Mouse (Mus musculus): ENCODE measurements at regions not wholly inside any gene's neighbourhood (a gene's known extent, or its start where the extent isn't known, plus 50 kb on each side); places are given as distances from the start of the nearest gene placed in this dataset.

GRCm38 (mm10) chr5:55014952-55015351, 1016.7 kb downstream of the Stim2 start:
- DNase-seq: no peak

GRCm38 (mm10) chr5:55049287-55049913, 1051.1 kb downstream of the Stim2 start:
- DNase-seq: peak; percentile 1
